Mouse (Mus musculus): ENCODE measurements at regions not wholly inside any gene's neighbourhood (a gene's known extent, or its start where the extent isn't known, plus 50 kb on each side); places are given as distances from the start of the nearest gene placed in this dataset.

DNA sequence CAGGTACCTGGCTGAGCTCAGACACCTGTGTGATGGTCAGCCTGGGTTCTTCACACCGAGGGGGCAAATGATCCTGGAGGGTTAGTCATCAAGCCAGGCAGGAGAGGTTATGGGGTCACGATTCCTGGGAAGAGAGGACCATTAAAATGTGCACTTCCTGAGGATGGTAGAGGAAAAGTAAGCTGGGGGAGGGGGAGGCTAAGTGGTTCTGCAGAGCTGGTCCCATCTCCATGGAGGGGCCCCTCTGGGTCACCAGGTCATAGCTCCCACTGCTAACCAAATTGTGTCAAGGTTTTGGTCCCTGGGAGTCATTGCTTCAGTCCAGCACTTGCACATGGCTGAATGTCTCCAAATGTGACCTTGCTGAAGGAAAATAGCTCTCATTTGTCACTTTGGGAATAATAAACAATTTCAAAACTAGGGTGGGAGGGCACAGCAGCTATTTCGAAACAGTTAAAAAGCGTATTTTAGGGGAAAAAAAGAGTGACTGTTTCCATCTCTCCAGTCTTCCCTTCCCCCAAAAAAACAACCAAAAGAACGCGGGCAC lies 395.5 kb downstream of the Wdr11 start:
- TF ChIP-seq CTCF (IDR thresholded peaks at IDR 0.05; ENCODE audit: low read depth) = no peak
- TF ChIP-seq EP300 (IDR thresholded peaks at IDR 0.05; ENCODE audit: low read depth) = no peak
